Mouse (Mus musculus) lung, postnatal 0 days (tissue): ENCODE measurements around the gene Mapkapk2.
A peak's percentile ranks its signal among the peaks of the same experiment; 100 is the strongest.

Experiments used
- CTCF ChIP-seq: IDR thresholded peaks from 2 replicates; pipeline ENCODE4 v1.5.1; 2016; ENCODE audit warnings: antibody characterized with exemption, mild to moderate bottlenecking
- EP300 ChIP-seq: IDR thresholded peaks from 2 replicates; pipeline ENCODE4 v1.6.1; 2016; ENCODE audit warnings: antibody characterized with exemption, mild to moderate bottlenecking, control low read depth

DNA sequence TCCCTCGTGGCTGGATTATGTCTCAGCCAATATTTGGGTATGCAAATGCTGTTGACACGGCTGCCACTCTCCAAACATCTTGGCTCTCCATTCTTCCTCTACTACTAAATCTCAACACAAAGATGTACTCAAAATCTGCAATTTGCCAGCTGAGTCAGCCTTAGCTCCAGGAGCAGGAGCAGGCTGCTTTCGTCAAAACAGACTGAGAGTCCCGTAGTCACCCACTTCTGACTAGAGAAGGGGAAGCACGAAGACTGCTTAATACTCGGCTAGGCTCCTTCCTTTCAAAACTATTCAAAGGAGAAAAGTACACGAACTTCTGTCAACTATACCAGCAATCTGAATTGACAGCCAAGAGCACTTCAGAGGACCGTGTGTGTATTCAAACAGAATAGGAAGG, 2.1 kb downstream of the Mapkapk2 start:
- TF ChIP-seq EP300 (peak; percentile 75; the same call in 1 of the 2 replicates), CTCF (no peak)
